Mouse (Mus musculus) embryonic stem cell, embryonic (primary cell): ENCODE measurements around the gene Pdxdc1.
"Not testable (repeated sequence)": the region's sequence is repeated elsewhere in the genome, so short reads cannot be mapped to it uniquely, and the experiment has no call there.

Experiments
- CTCF ChIA-PET, 4 experiments: fragments of 300-600 bp in 2 of 4; fragments of 350-600 bp in 2 of 4; sonication (Branson Sonifier 250); formaldehyde crosslinking; loops; one replicate each; lab custom pipeline; 2022; ENCODE audit warnings: inconsistent platforms in 2 of 4; lab: Charles Lee
- POLR2A ChIA-PET, 4 experiments: fragments of 300-600 bp in 2 of 4; fragments of 350-600 bp in 2 of 4; sonication (Branson Sonifier 250); formaldehyde crosslinking; loops; one replicate each; lab custom pipeline; 2022; ENCODE audit warnings: antibody characterized with exemption in 4 of 4, inconsistent platforms in 1 of 4; lab: Charles Lee

The Pdxdc1 gene

GRCm38 (mm10) chr16:13902888-13903483, at the start of gene Pdxdc1, which contains the start of gene Mpv17l:
Gene Pdxdc1 (minus strand): TSS chr16:13903131.
Gene Mpv17l (plus strand): TSS chr16:13903161.
- POLR2A ChIA-PET = interaction anchor here in 3 of 4 experiments (0.5 to 4.8 kb wide), 56 partner anchors 8 to 806 kb away, joined by 3 to 28 read pairs (median 4); partner anchors contain the start of genes 2900011O08Rik (in 2 of the 3), Ifitm7 (in 2 of the 3), 3110001I22Rik (in 1 of the 3) and Bfar (in 1 of the 3)
- CTCF ChIA-PET = interaction anchor here (0.5 to 1.5 kb wide), 23 partner anchors 14 to 613 kb away, joined by 3 to 8 read pairs (median 3); partner anchors contain the start of gene Fopnl (in 1 of the 4)

GRCm38 (mm10) chr16:13951245-13951644, 48.3 kb upstream of the Pdxdc1 start:
- ChIA-PET CTCF (no interaction called here), POLR2A (interaction anchor here (0.6 to 1.7 kb wide), 13 partner anchors 9 to 173 kb away, joined by 3 to 5 read pairs (median 3); no protein-coding TSS in a partner anchor)

GRCm38 (mm10) chr16:13946306-13946705, 43.4 kb upstream of the Pdxdc1 start:
- ChIA-PET CTCF (no interaction called here), POLR2A (no interaction called here)

GRCm38 (mm10) chr16:13945153-13945552, 42.2 kb upstream of the Pdxdc1 start:
- CTCF ChIA-PET = no interaction called here
- POLR2A ChIA-PET = interaction anchor here in 1 of 4 experiments (0.6 kb wide), 1 partner anchor 12 kb away, joined by 4 read pairs; no protein-coding TSS in a partner anchor

- ChIA-PET POLR2A (interaction anchor here in 1 of 4 experiments (0.6 kb wide), 1 partner anchor 11 kb away, joined by 4 read pairs; no protein-coding TSS in a partner anchor), CTCF (no interaction called here)
Measured at GRCm38 (mm10) chr16:13944752-13945151, 41.8 kb upstream of the Pdxdc1 start.

GRCm38 (mm10) chr16:13944178-13944577, 41.2 kb upstream of the Pdxdc1 start:
- ChIA-PET CTCF (interaction anchor here in 2 of 4 experiments (0.6 to 0.7 kb wide), 2 partner anchors 77 to 137 kb away, joined by 3 to 4 read pairs; no protein-coding TSS in a partner anchor), POLR2A (interaction anchor here in 2 of 4 experiments (0.7 to 2.3 kb wide), 2 partner anchors 10 to 43 kb away, joined by 3 to 9 read pairs; partner anchors contain the start of genes 2900011O08Rik (in 1 of the 2) and Ifitm7 (in 1 of the 2))

GRCm38 (mm10) chr16:13940847-13941395, 38.0 kb upstream of the Pdxdc1 start:
- POLR2A ChIA-PET = interaction anchor here in 3 of 4 experiments (0.6 to 2.6 kb wide), 44 partner anchors 8 to 822 kb away, joined by 3 to 14 read pairs (median 4); partner anchors contain the start of genes 2900011O08Rik (in 2 of the 3), Ifitm7 (in 2 of the 3), Mpv17l (in 2 of the 3) and Pdxdc1 (in 2 of the 3)
- CTCF ChIA-PET = interaction anchor here in 3 of 4 experiments (0.6 to 1.3 kb wide), 3 partner anchors 38 to 63 kb away, joined by 4 to 5 read pairs (median 4); partner anchors contain the start of genes Mpv17l (in 2 of the 3) and Pdxdc1 (in 2 of the 3)

GRCm38 (mm10) chr16:13940139-13940846, 37.4 kb upstream of the Pdxdc1 start:
- POLR2A ChIA-PET = interaction anchor here (0.6 to 2.6 kb wide), 43 partner anchors 9 to 822 kb away, joined by 3 to 14 read pairs (median 4); partner anchors contain the start of genes 2900011O08Rik (in 2 of the 4), Ifitm7 (in 2 of the 4), Mpv17l (in 2 of the 4) and Pdxdc1 (in 2 of the 4)
- CTCF ChIA-PET = interaction anchor here (0.5 to 1.3 kb wide), 4 partner anchors 14 to 64 kb away, joined by 4 to 5 read pairs (median 4); partner anchors contain the start of genes Mpv17l (in 2 of the 4) and Pdxdc1 (in 2 of the 4)

- ChIA-PET CTCF (no interaction called here), POLR2A (interaction anchor here in 1 of 4 experiments (0.9 kb wide), 1 partner anchor 196 kb away, joined by 3 read pairs; no protein-coding TSS in a partner anchor)
Measured at GRCm38 (mm10) chr16:13927456-13928075, 24.6 kb upstream of the Pdxdc1 start.

GRCm38 (mm10) chr16:13922966-13923365, 20.0 kb upstream of the Pdxdc1 start:
- CTCF ChIA-PET = interaction anchor here in 1 of 4 experiments (0.6 kb wide), 1 partner anchor 20 kb away, joined by 3 read pairs; the partner anchor contains the start of genes Mpv17l and Pdxdc1
- POLR2A ChIA-PET = interaction anchor here in 2 of 4 experiments (1.0 to 1.4 kb wide), 2 partner anchors 9 to 66 kb away, joined by 3 to 4 read pairs; no protein-coding TSS in a partner anchor

GRCm38 (mm10) chr16:13922499-13922898, 19.6 kb upstream of the Pdxdc1 start:
- POLR2A ChIA-PET = interaction anchor here in 2 of 4 experiments (0.7 to 1.6 kb wide), 8 partner anchors 10 to 201 kb away, joined by 3 to 5 read pairs (median 4); partner anchors contain the start of genes Ifitm7 (in 2 of the 2), Mpv17l (in 1 of the 2) and Pdxdc1 (in 1 of the 2)
- CTCF ChIA-PET = not testable (repeated sequence)

GRCm38 (mm10) chr16:13921781-13922180, 18.9 kb upstream of the Pdxdc1 start:
- CTCF ChIA-PET = interaction anchor here in 1 of 4 experiments (0.7 kb wide), 1 partner anchor 145 kb away, joined by 3 read pairs; no protein-coding TSS in a partner anchor
- POLR2A ChIA-PET = interaction anchor here in 3 of 4 experiments (0.6 to 1.6 kb wide), 15 partner anchors 10 to 202 kb away, joined by 3 to 5 read pairs (median 3); partner anchors contain the start of genes Ifitm7 (in 2 of the 3), Mpv17l (in 1 of the 3) and Pdxdc1 (in 1 of the 3)

- ChIA-PET CTCF (interaction anchor here in 2 of 4 experiments (0.6 to 0.7 kb wide), 2 partner anchors 66 to 146 kb away, joined by 3 to 6 read pairs; partner anchors contain the start of genes 2900011O08Rik (in 1 of the 2) and Ifitm7 (in 1 of the 2)), POLR2A (interaction anchor here in 2 of 4 experiments (0.7 to 1.6 kb wide), 11 partner anchors 11 to 196 kb away, joined by 3 to 5 read pairs (median 3); partner anchors contain the start of gene Ifitm7 (in 2 of the 2))
Measured at GRCm38 (mm10) chr16:13921063-13921462, 18.1 kb upstream of the Pdxdc1 start.

GRCm38 (mm10) chr16:13920093-13920492, 17.2 kb upstream of the Pdxdc1 start:
- ChIA-PET CTCF (no interaction called here), POLR2A (no interaction called here)

GRCm38 (mm10) chr16:13907297-13907696, 4.4 kb upstream of the Pdxdc1 start:
- ChIA-PET POLR2A (no interaction called here), CTCF (no interaction called here)

GRCm38 (mm10) chr16:13903488-13903887, 557 bp upstream of the Pdxdc1 start:
- ChIA-PET POLR2A (interaction anchor here in 3 of 4 experiments (0.5 to 4.8 kb wide), 56 partner anchors 8 to 807 kb away, joined by 3 to 28 read pairs (median 4); partner anchors contain the start of genes 2900011O08Rik (in 2 of the 3), Ifitm7 (in 2 of the 3), 3110001I22Rik (in 1 of the 3) and Bfar (in 1 of the 3)), CTCF (interaction anchor here (0.6 to 1.5 kb wide), 20 partner anchors 15 to 414 kb away, joined by 3 to 8 read pairs (median 3); partner anchors contain the start of gene Fopnl (in 1 of the 4))
